Mouse (Mus musculus): Measurements from ENCODE around the gene Celsr2.

DNA sequence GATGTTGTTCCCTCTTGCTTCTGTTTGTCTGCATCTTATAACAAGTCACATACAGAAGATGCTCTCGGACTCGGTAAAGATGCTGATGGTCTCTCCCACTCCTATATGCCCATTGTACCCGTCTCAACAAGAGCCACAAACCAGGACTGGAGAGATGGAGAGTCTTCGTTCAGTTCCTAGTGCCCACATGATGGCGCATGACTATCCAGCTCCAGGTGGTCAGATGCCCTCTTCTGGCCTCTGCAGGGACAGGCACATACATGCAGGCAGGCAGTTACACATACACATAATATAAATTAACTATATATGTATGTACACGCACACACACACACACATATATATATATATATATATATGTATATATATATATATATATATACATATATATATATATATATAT lies 34.7 kb downstream of the Celsr2 start:
- TF ChIP-seq POLR2A (IDR thresholded peaks at IDR 0.05; ENCODE audit: borderline replicate concordance, control insufficient read depth, low read depth, low read length), result no peak
- TF ChIP-seq CTCF (IDR thresholded peaks at IDR 0.05; ENCODE audit: control insufficient read depth, insufficient read depth, low read length), result peak; percentile 74
